Mouse (Mus musculus) liver, adult (tissue): ENCODE measurements around the gene Trmt44.
A peak's percentile ranks its signal among the peaks of the same experiment; 100 is the strongest.

Experiments used
- GATA4 ChIP-seq: IDR thresholded peaks from 2 replicates; pipeline ENCODE4 v1.6.1; 2014; ENCODE audit warnings: mild to moderate bottlenecking, low read length; ENCODE audit not compliant: insufficient replicate concordance

Trmt44 gene

GRCm38 (mm10) chr5:35566632-35567031, 8.2 kb downstream of the Trmt44 start:
- no peak for TF ChIP-seq GATA4

DNA sequence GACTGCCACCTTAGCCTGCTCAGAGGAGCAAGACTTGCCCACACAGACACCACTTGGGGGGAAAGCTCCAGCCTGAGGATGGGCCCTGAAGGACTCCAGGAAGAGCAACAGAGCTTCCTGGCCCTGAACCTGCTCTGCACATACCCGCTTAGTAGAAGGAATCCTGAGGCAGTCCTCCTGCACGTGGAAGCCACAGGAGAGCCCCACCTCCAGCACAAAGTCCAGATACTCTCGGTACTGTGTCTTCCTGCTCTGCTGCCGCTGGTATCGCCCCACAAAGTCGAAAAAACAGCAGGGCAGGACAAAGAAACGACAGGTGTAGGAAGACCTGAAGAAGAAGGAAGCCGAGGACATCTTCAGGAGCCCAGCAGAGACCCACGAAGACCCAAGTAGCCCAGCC, 9.7 kb downstream of the Trmt44 start:
- no peak for TF ChIP-seq GATA4

GRCm38 (mm10) chr5:35563449-35563848, 11.4 kb downstream of the Trmt44 start:
- TF ChIP-seq GATA4, result no peak

- no peak for TF ChIP-seq GATA4
Measured at GRCm38 (mm10) chr5:35562616-35563015, 12.3 kb downstream of the Trmt44 start.

GRCm38 (mm10) chr5:35559447-35559846, 15.4 kb downstream of the Trmt44 start:
- peak; percentile 60; the same call in 1 of the 2 replicates for TF ChIP-seq GATA4

GRCm38 (mm10) chr5:35557946-35558621, 16.8 kb downstream of the Trmt44 start:
- TF ChIP-seq GATA4, result no peak

- TF ChIP-seq GATA4, result no peak
Measured at GRCm38 (mm10) chr5:35556393-35556792, 18.5 kb downstream of the Trmt44 start.

- no peak for TF ChIP-seq GATA4
Measured at GRCm38 (mm10) chr5:35552838-35553539, 21.9 kb downstream of the Trmt44 start.

DNA sequence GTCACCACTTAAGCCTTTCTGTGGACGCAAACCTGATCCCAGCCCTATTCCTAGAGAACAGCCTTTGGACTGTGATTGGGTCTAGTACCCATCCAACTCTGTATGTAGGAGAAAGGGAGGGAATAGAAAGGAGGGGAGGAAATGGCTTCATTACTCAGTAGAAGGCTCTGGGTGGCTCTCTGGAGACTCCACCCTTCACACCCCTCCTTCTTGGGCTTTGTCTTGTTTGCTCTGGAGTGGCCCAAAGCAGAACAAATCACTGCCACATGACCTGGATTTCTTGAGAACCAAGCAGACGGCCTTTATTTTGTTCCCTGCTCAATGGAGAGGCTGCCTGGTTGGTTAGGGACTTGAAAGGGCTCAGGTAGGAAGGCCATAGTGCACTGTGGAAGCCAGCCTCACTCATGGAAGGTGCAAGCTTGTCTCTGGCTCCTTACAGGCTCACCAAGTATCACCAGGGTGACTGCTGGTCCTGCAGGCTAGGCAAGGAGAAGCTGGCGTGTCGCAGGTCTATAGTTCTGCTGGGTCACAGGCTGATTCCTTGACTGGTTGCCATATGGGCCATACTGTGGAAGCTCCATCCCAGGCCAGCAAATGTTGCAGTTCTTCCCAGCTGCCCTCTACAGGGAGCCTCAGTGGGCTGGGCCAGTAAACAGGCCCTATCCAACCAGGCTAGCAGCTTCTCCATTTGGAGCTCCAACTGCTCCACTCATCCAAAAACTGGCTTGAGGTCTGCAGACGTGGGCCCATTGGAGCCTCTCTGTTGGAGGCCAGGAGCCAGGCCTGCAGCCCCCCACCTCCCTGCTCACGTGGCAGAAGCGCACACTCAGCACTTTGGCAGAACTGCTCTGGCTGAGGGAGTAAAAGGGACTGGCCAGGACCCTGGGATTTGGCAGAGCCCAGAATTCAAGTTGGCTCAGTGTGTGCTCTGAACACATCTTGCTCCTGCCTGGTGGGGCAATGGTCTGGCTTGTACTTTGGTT, 22.7 kb downstream of the Trmt44 start:
- no peak for TF ChIP-seq GATA4

GRCm38 (mm10) chr5:35546127-35546526, 28.7 kb downstream of the Trmt44 start:
- TF ChIP-seq GATA4, result no peak

DNA sequence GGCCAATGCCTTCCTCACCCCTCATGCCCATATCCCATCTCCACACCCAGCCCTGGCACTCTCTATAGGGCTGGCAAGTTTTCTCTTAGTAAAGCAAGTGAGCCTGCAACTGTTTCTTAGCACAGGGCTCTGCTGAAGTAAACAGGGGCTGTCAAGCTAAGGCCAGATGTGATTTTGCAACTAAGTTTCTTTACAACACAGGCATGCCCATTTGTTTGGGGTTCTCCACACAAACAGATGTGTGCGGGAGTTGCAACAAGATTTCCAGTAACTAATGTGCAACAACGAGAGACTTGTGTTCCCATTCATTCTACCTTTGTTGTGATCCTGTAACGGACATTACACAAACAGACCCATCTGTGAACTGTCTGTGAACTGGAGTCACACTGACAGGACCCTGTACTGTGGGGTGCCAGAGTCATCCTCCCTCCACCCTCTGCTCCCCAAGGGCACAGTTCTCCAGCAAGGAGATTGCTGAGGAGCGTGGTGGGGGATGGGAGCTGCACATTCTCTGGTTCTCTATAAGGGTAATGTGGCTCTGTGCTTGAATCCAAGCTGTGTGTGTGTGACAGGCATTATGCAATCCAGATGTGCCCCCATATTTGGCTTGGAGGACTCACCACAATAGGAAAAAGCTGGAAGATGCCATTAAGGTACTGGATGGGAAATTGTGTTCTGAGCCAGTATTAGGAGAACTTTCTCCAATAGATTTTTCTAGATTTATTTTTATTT, 33.6 kb downstream of the Trmt44 start:
- TF ChIP-seq GATA4, result no peak

DNA sequence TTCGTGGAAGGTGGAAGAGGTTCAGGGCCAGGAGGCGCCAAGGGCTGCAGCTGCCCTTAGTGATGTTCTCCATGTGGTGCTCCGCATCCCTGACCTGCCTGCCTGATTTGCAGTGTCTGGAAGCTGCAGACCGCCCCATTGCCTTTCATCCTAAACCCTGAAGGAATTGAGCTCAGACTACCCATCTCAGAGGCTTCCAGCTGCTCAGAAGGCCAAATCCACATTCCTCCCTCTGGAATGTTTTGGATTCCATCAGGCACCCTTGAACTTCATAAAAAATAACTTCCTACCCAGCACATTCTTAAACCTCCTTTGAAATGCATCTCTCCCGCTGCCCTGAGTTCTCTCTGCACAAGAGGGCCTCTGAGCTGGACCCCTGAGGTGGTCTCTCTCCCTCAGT, 34.3 kb downstream of the Trmt44 start:
- no peak for TF ChIP-seq GATA4

DNA sequence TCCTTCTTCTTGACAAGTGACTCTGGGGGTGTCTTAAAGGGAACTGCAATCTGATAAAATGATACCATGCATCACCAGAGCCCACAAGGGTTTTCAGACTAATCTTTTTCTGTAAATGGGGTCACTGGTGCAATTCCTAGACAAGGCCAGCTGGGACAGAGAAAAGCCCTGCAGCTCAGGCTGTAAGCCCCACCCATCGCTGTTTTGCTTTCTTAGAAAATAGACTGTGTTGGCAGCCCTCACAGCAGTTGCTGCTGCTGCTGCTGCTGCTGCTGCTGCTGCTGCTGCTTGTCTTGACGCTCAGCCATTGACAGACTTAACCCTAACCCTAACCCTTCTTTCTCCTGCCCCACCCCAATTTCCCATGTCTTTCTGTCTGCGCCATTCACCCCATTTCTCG, 35.3 kb downstream of the Trmt44 start:
- no peak for TF ChIP-seq GATA4

- TF ChIP-seq GATA4, result no peak
Measured at GRCm38 (mm10) chr5:35538022-35538421, 36.8 kb downstream of the Trmt44 start.

GRCm38 (mm10) chr5:35537474-35537873, 37.4 kb downstream of the Trmt44 start:
- TF ChIP-seq GATA4, result no peak

- TF ChIP-seq GATA4, result no peak
Measured at GRCm38 (mm10) chr5:35536271-35536670, 38.6 kb downstream of the Trmt44 start.
